Mouse (Mus musculus) kidney, postnatal 10 days (tissue): ENCODE results near the gene Fgfr3.
A peak's percentile ranks its signal among the peaks of the same experiment; 100 is the strongest.

Source experiments
- DNase-seq: peaks from one replicate; pipeline ENCODE4 v3.0.0; 2021; ENCODE audit warnings: mixed read lengths

The Fgfr3 gene

DNA sequence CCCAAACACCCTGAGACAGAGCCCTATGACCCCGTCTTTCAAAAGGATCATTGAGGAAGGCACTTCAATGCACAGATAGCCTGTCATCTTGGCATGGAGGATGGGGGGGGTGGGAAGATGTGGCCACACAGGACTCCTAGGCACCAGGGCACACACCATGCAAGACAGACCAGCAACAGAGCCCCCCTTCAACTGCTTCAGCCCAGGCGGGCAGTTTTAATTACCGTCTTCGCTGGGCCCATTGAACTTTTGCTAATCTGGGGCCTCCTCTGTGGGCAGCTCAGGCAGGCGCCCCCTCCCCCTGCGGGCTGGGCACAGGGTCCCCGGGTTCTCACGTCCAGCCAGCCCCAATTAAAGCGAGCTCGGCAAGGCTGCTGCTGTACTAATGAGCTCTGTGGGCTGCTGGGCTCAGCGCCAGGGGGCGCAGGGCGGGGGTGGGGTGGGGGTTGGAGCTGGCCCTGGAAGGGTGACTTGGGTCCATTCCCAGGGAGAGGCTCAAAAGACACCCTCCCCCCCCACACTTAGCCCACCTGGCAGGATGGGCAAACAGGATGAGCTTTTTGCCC, 23.4 kb upstream of the Fgfr3 start:
- DNase-seq = no peak

DNA sequence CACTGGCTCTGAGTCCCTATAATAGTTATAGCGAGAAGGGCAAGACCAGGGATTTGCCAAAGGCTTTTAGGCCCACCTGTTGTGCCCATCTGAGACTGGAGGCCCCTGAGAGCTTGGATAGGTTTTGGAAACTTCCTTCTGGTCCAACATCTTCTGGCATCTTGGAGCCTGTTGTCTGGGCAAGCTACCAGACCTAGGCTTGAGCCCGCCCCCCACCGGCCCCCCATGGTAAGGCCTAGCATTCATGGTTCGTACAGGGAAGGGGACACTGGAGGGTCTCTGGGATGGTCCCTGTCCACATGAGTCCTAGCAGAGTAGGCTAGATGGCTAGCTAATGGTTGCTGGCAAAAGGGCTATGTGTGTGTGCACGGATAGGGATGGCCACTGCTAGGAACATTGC, 22.8 kb upstream of the Fgfr3 start:
- no peak for DNase-seq

DNA sequence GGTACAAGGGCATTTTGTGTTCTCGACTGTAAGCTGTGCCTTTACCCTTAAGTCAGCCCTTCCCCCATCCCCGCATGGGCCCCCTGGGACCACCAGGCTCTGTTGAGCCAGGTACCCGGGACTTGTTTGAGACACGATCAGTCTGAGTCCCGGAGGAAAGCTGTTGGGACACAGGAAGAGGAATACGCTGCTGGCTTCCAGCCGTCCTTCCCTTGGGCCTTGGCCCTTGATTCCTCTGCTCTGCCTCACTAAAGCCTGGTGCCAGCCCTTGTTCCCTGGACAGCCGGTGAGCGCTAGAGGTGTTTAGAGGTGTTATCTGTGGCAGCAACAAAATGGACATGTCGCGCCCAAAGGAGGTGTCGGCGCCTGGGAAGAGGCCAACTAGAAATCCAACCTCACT, 21.5 kb upstream of the Fgfr3 start:
- DNase-seq = no peak

DNA sequence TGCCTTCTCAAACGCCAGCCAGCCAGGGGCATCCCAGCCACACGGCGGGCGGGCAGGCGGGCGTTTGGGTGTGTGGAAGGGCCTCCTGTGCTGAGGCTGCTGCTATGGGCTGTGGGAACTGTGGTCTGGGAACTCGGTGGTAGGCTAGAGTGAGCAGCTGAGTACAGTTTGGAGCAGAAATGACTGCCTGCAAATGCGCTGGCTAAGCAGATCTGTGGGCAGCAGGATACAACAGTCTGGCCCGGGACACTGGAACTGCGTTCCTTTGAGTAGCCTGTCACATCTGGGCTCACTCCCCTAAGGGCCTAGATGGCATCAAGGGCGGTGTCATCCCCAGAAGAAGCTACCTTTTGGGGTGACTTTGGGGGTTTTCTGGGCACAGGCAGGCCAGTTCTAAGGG, 19.6 kb upstream of the Fgfr3 start:
- no peak for DNase-seq

DNA sequence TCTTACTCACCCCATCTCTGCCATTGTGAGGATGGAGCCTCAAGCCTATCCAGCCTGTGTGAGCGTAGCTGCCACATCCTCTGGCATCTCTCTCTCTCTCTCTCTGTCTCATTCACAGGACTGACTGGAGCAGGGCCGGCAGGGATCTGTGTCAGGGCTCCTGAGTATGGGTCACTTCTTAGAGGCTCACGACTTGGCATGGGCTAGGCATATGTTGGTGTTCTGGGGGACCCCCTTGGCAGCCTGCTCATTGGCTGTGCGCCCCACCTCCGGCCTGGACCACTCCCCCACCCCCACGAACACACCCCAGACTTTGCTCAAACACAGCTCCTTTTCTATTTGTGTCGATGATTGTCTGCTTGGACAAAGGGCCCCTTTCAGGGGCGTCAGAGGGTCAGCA, 17.5 kb upstream of the Fgfr3 start:
- no peak for DNase-seq

DNA sequence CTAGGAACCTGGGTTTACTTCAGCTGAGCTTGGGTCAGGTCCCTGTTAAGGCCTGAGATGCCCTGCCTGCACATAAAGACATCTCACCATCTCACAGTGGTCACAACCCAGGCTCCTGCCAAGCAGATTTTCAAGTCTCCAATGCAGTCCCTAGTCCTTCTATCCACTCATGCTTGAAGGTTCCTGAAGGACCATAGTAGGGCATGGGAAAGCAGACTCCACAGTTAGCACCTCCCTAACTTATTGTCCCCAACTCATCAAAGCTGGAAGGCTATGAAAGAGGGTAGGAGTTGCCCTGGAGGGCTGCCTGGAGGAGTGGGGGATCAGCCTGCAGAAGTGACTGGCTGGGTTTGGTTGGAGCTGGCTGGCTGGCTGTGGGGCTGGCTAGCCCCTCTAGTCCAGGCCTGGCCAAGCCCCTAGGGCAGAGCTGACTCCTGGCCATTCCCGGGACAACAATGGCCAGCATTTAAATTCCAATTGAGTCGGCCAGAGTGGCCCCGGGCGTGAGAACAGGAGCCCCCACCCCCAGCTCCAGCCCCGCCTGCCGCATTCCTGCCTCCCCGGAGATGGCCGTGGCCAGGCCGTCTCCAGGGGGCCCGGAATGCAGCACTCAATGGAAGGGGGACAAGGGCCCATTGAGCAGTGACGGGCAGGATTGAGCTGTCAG, 16.4 kb upstream of the Fgfr3 start:
- DNase-seq = peak; percentile 66

DNA sequence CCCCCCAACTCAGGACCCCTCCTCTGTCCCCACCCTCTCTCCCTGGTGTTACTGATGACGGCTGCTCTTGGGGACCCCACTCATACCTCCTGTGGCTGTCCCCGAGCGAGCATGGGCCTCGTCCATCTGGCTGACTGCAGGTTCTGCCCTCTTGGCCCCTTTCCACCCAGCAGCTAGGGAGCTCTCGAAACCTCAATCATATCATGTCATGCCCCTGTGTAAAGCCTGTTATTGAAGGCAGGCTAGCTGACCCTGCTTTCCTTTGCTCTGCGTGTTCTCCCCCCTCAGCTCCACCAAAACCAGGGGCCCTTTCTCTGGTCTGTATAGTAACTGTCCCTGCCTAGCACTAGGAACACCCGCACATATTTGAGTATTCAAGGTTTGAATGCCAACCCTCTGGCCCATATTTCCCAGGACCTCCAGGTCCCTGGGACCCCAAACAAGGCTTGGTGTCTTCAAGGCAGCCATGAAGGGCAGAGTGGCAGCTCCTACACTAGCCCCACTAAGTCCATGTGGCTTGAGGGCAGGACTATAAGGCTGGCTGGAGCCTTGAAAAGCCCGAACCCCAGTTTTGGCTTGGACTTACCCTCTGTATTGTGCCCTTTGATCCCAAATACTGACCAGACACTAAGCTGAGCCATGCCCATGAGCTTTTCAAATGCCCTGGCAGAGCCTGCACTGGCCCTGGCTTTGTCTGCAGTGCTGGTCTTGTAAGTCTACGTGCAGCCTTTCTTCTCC, 15.7 kb upstream of the Fgfr3 start:
- no peak for DNase-seq

DNA sequence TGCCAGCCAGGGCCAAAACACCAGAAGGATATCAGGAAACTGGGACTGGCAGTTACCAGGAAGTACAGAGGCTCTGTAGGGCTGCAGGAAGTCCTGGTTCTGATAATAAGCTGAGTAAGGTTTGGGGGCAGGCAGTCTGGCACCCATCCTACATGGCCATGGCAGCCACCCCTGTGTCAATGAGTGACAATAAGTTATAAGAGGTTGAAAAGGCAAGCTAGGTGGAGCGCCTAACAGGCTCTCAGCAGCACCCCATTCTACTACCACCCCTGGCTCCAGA, 15.2 kb upstream of the Fgfr3 start:
- DNase-seq = no peak

DNA sequence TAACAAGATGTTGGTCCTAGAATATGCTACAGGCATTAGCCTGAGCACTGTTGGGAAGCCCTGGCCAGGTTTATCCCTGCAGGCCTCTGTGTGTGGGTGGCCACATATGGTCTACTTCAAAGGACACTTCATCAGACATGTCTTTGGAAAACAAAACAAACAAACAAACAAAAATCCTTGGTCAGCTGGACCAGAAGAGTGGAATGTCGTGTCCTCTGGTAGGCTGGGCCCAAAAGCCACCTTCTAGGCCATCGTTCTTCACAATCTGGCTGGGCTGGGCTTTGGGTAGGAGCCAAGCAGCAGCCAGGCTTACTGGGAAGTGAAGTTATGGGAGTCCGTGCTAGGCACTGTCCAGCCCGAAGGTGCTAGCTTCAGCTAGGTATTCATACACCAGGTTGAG, 14.3 kb upstream of the Fgfr3 start:
- peak; percentile 74 for DNase-seq

DNA sequence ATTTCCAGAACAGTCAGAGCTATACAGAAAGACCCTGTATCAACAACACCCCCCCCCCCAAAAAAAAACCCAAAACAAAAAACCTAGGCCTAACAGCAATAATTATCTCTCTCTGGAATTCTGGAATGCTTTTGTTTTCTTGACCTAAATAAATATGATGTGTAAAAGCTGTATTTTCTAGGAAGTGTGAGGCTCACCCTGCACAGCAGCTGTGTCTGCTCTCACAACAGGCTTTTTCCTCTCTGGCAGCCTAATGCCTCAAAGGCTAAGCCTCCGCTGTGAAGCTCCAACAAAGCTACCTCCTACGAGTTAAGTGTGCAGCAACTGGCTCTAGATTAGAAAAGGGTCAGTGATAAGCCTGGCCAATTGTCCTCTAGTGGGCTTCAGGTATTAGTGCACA, 12.4 kb upstream of the Fgfr3 start:
- peak; percentile 64 for DNase-seq

DNA sequence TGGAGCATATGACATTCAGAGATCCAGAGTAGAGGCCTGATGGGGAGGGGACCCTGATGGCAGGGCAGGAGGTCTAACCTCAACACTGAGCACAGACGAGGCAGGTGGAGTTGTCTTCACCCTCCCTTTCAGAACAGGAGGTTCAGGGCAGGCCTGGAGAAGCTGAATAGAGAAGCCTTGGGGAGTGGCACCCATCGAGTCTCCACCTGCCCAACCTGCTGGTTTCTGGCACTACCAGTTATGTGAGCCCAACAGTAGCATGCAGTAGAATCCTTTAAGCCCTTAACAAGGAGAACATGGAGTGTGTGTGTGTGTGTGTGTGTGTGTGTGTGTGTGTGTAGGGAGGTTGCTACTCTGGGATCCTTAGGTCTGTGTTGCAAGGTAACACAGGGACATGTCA, 8.9 kb upstream of the Fgfr3 start:
- no peak for DNase-seq

DNA sequence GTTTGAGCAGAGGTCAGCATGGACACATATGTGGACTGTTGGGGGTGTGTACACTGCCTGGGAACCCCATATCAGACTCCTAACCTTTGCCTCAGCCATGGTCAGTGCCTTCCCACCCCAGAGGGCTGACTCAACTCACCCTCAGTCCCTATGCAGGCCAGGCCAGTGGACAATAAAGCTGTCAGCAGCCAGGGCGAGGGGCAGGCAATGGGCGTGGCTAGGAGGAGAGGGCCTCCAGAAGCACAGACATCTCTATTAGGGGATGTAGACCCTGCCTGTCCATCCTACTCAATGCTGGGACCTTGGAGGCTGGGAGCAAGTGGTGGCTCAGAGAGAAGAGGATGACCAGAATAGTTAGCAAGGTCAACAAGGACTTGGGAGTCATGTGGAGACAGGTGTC, 6.3 kb upstream of the Fgfr3 start:
- no peak for DNase-seq

DNA sequence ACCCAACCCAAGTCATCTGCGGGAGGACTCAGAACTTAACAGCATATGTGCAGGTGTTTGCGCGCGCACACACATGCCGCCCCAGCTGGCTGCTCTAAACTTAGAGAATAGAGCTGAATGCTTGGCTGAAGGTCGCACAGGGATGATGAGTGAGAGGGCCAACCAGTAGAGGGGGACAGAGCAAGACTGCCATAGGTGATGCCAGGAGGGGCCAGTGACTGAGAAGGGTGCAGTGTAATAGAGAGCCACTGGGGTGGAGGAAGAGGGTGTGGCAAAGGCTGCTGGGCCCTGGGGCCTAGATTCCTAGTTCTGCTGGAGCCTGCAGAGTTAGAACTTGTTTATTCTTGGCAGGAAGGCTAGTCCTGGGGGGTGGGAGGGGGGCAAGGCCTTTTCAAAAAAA, 5.0 kb upstream of the Fgfr3 start:
- DNase-seq = no peak

DNA sequence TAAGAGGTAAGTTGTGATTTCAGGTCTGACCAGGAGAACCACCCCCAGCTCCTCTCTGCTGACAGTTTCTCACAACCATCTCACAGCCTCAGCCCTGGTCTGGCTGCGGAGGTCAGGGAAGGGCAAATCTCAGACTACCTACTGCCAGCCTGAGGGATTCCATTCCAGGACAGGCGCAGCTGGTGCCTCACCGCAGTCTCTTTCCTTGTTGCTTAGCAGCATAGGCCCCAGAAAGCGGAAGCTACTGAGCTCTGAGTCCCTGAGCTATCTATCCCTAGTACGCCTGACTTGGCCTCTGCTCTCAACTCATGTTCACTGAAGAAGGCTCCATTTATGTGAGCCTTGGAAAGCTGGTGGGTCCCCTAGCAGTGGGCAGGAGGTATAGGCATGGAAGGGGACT, 3.0 kb upstream of the Fgfr3 start:
- DNase-seq = no peak

DNA sequence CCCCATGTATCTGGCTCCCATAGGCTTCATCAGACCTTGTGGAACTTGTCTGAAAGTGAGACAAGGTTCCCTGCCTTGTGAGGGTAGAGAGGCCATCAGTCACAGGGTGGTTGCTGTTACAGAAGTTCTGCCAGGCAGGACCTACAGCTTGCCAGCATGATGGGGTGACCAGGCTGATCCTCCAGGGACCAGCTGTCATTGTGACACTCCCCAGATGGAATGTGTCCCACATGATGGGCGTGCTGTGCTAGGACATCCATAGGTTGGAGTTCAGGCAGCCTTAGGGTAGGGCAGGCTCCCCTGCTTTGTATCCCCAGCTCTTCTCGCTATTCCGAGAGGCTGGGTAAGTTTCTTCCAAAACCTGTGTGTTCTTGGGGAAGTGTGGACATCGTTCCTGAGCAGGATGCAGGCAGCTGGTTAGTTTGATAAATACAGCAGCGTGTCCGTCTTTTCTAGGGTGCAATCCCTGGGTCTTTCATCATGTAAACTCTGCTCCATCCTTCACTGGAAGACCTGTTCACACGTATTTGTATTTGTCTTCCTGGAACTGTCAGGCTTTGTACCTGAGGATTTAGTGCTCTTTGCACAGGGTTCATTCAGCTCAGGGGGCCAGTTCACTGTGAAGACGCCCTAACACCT, 503 bp upstream of the Fgfr3 start:
- DNase-seq = no peak

DNA sequence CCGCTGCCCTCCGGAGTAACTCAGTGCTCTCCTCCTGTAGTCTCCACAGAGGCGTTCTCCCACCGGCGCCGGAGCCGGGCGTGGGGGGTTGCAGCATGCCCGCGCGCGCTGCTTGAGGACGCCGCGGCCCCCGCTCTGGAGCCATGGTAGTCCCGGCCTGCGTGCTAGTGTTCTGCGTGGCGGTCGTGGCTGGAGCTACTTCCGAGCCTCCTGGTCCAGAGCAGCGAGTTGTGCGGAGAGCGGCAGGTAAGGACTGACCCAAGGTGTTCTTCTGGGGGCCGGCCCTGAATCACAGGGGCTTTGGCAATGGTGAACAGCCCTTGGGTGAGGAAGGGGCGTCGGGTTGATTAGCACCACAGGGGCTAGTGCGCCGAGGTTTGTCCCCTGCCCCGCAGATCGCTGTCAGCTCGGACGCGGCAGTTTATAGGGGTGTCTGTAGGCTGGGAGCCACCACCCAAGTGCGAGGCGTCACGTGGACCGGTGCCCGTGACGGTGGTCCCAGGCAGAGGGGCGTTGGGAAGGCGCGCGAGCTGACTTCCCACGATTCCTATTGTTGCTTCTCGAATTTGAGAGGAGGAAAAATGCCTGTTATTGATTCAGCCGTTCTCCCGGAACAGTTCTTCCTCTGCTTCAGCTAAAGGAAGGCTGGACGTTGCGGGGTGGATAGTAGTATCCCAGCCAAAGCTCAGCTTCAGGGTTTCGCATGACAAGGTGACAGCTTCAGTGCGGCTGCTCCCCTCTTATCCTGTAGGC, 968 bp downstream of the Fgfr3 start:
- DNase-seq = peak; percentile 45

DNA sequence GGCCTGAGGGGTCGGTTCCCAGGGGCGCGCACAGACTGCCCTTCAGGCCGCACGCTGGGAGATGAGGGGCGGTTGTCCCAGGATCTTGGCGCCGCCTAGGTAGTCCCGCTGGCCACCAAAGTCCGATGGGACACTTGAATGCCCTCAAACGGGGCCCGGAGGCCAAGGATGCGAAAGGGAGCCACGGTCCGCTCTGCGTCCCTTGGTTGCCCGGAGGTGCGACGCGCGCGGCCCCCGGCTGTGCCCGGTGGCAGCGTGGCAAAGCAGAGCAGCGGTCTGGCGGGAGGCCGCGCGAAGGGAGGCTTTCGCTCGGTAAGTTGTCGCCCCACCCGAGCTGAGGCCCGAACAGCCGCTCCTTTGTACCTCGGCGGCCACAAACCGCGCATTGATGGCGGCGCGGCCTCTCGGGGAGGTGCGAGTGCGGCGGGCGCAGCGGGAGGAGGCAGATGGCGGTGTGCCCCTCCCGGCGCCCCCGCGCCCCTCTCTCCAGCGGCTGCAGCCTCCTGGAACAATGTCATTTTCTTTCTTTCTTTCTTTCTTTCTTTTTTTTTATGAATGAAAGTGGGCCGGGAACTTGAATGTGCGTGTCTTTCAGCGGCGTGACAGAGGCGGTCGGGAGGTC, 1.7 kb downstream of the Fgfr3 start:
- DNase-seq = peak; percentile 54

DNA sequence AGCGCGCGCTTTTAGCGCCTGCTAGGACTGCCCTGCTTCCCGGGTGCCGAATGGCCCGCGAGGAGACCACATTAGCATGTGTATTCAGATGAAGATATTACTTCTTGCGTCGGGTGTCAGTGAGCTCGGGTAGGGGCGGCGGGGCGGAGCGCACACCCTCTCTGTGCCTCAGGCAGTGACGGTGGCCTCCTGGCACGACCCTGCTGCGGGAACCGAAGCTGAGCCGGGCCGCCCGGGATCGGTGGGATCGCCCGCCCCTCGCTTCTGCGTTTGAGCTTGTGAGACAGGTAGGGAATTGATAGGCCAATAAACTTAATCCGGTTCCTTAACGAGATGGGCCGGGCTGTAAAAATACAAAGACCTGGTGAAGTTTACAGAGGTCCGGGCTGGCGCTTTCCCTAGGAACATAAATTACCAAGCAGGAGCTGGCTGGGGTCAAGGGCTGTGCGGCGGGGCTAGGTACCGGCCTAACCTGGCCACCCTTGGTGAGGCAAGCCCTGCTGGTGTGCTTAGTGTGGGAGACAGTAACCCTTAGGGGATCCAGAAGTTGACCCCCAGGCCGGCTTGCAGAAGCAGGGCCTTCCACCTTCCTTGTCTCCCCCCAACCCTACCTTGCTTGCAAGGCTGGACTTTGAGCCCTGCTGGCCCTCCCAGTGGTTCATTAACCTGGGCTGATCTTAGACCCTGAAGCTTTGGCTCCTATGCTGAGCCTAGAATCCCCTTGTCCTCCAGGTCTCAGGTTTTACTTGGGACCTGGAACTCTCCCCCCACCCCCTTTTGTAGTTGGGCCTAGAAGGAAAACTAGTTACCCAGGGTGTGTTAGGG, 2.4 kb downstream of the Fgfr3 start:
- DNase-seq = peak; percentile 69

DNA sequence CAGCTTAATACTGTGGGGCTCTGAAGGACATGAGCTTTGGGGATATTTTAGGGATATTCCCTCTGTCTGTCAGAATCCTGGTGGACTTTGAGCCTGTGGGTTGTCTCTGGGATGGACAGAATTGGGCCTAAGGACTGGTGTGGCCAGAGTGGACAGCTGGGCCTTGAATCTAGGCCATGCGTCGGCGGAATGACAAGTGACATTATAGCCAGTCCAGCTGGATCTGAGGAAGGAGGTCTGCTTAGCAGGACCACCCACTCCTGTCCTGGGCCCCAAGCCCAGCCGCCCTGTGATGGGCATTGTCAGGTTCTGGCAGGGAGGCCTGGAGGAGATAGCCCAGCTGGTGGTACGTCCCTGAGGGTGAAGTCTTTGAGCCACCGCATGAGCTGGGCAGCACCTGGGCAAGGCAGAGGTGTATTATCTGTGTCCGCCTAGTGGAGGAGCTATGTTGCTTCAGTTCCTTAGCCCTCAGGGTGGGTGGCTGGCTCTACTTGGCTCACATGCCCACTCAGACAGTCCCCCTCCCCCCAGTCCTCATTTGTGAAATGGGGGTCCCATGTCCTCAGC, 4.7 kb downstream of the Fgfr3 start:
- DNase-seq = peak; percentile 51

DNA sequence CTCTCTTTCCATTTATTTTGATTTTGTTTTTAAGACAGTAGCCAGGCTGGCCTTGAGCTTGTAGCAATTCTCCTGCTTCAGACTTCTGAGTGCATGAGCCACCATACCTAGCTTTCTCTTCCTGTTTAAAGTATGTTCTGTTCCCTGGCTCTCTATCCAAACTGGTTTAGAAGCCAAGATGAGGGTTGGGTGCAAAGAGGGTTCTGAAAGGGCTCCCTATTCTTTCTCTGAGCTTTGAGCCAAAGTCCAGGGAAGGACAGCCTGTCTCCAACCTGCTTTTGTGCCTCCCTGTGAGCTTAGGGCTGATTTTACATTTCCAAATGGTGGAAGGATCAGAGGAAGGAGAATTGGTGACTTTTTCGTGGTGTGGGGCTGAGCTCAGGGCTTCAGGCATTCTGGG, 5.4 kb downstream of the Fgfr3 start:
- no peak for DNase-seq

DNA sequence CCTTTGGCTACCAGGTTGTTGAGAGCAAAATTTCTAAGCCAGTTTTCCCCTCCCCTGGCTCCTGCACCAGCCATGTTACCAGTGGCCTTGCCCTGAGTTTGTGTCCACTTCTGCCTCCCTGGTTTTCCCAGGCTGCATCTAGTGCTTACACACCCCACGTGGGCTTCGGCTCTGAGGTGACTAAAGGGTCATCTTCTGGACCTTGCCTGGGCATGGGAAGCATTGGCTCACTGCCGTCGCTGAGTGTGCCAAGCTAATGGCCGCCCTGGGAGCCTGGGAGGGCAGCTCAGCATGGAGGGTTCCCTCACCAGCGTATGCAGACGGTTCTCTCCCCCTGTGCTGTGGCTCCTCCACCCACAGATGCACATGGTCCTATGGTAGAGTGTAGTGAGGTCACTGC, 7.4 kb downstream of the Fgfr3 start:
- DNase-seq = peak; percentile 77

DNA sequence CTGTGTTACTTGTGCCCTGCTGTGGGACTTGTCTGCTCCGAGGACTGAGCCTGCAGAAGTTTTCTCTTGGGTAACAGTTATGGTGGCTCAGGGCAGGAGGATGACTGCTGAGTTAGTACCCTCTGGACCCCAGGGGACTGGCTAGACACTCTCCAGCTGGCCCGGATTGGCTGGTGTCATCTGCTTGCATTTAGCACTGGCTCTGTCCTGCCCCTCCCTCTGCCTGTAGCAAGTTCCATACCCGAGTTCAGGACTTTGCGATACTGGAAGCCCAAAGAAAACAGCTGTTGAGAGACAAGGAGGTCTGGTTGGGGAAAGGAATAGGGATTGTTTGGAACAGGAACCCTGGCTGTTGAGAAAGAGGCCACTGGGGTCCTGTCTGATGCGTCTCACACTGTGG, 9.0 kb downstream of the Fgfr3 start:
- DNase-seq = peak; percentile 42
